Mouse (Mus musculus) embryonic facial prominence, embryonic 11.5 days (tissue): ENCODE results near the gene Clic4. TPM values are rescaled to one million over a fixed set of nuclear protein-coding genes. Genes with fewer than 3 reads are reported as not detected.
A peak's percentile ranks its signal among the peaks of the same experiment; 100 is the strongest.

Source experiments
- ATAC-seq: fragments of 200-750 bp; cut with Nextera tagmentation; replicated peaks from 2 replicates; pipeline ENCODE4 v1.8.0; 2017; ENCODE audit warnings: low read depth; ENCODE audit not compliant: insufficient number of reproducible peaks, low FRiP score, low TSS enrichment
- DNase-seq: peaks from one replicate; pipeline ENCODE4 v3.0.0-alpha.2; 2015; ENCODE audit warnings: low spot score
- H3K27ac ChIP-seq: fragments of 300-500 bp; sonication (generic); replicated peaks from 2 replicates; pipeline ENCODE4 v1.5.1; 2014; ENCODE audit warnings: mild to moderate bottlenecking, low read depth, low read length, control low read depth
- H3K27me3 ChIP-seq: fragments of 300-500 bp; sonication (generic); 2 replicates; pipeline ENCODE4 v1.6.1; 2014; ENCODE audit warnings: mild to moderate bottlenecking, low read length, moderate library complexity, mixed read lengths; ENCODE audit not compliant: control insufficient read depth, insufficient read depth
- H3K36me3 ChIP-seq: fragments of 300-500 bp; sonication (generic); replicated peaks from 2 replicates; pipeline ENCODE4 v1.6.1; 2014; ENCODE audit warnings: low read depth, mild to moderate bottlenecking, low read length, moderate library complexity, mixed read lengths; ENCODE audit not compliant: control insufficient read depth, insufficient read depth
- H3K4me1 ChIP-seq: fragments of 300-500 bp; sonication (generic); 2 replicates; pipeline ENCODE4 v1.6.1; 2014; ENCODE audit warnings: low read length, mixed read lengths; ENCODE audit not compliant: control insufficient read depth, insufficient read depth
- H3K4me2 ChIP-seq: fragments of 300-500 bp; sonication (generic); 2 replicates; pipeline ENCODE4 v1.6.1; 2014; ENCODE audit warnings: low read depth, mild to moderate bottlenecking, control low read depth, low read length, moderate library complexity
- H3K4me3 ChIP-seq: fragments of 300-500 bp; sonication (generic); 2 replicates; pipeline ENCODE4 v1.5.1; 2014; ENCODE audit warnings: low read depth, low read length, control low read depth
- H3K9ac ChIP-seq: fragments of 300-500 bp; sonication (generic); replicated peaks from 2 replicates; pipeline ENCODE4 v1.6.1; 2014; ENCODE audit warnings: mild to moderate bottlenecking, control low read depth, low read length
- H3K9me3 ChIP-seq: fragments of 300-500 bp; sonication (generic); replicated peaks from 2 replicates; pipeline ENCODE4 v1.6.1; 2016; ENCODE audit warnings: mild to moderate bottlenecking, low read length, inconsistent platforms, mixed read lengths; ENCODE audit not compliant: control insufficient read depth
- WGBS: fragments of 180-500 bp; shearing (Covaris S2); extraction: QIAGEN DNeasy Blood & Tissue Kit; methylation state at CpG from one replicate; pipeline ENCODE4 v1.1.7; 2014; 5-methylcytosine and 5-hydroxymethylcytosine counted together
- polyA plus RNA-seq: library from polyadenylated mRNA; unstranded; fragments of >200 nt; fragmentation: Nextera tagmentation; extraction: Ambion mirVana; gene quantifications from 2 replicates; pipeline ENCODE4 v1.2.1, GENCODE M21; 2014

Gene Clic4
- polyA plus RNA-seq, 1 experiment from 2014 or later = 156 TPM

DNA sequence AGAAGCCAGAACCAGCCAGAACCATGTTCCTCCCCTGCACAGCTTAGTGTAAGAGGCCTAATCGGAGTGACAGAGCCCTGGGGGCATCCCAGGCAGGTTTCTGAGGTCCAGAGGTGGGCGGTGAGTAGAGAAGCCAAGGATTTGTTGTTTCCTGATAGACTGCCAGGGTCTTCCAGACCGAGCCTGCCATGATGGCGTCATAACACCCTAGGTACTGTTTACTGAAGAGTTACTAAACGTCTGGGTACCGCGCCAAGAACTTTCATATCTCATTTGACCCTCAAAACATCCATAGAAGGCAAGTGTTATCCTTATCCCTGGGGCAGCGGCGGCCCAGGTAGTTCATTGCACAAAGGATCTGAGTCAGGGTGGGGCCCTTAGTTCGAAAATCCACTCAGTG lies 26.1 kb upstream of the Clic4 start:
- ATAC-seq = no peak

GRCm38 (mm10) chr4:135297931-135298546 lies 25.4 kb upstream of the Clic4 start:
- no peaks in the 10 kb centered on the region for H3K9me3 ChIP-seq
- ATAC-seq (0 out of 2 replicates have a peak, but pooled peaks have one; percentile 29), DNase-seq (no peak)
- H3K9ac ChIP-seq = no peak overlapping the region
- no peaks in the 10 kb centered on the region for H3K4me1 ChIP-seq
- H3K36me3 ChIP-seq = no peaks in the 10 kb centered on the region
- 44% methylated on average over 15 of the region's 15 CpGs for WGBS
- H3K27ac ChIP-seq = no peak overlapping the region
- no peak overlapping the region for H3K4me3 ChIP-seq
- no peak overlapping the region for H3K4me2 ChIP-seq
- no peaks in the 10 kb centered on the region for H3K27me3 ChIP-seq

More for the DNA sequence above, 26.1 kb upstream of the Clic4 start:
- no peaks in the 10 kb centered on the region for H3K4me1 ChIP-seq
- H3K9ac ChIP-seq = no peak overlapping the region
- no peak for DNase-seq
- no peak overlapping the region for H3K27ac ChIP-seq
- WGBS = 89% methylated on average over 10 of the region's 10 CpGs
- no peak overlapping the region for H3K4me3 ChIP-seq
- no peaks in the 10 kb centered on the region for H3K9me3 ChIP-seq
- no peaks in the 10 kb centered on the region for H3K36me3 ChIP-seq
- no peaks in the 10 kb centered on the region for H3K27me3 ChIP-seq
- no peak overlapping the region for H3K4me2 ChIP-seq

DNA sequence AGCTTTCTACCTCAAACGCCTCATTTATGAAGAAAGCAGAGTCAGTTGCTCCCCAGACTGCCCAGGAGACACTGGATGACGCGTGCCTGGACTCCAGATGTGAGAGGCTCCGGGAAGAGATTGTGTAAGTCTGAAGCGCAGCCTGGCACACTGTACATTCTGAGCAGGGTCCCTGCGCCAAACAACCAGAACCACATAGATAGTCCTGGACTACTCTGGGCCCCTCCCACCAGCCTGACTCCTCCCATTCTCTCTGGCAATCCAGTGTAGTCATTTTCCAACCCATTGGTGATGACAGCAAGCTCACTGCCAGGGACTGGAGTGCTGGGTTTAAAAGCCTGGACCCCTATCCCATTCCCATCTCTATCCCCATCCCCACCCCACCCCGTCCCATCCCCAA lies 24.5 kb upstream of the Clic4 start:
- no peak for ATAC-seq
- no peak overlapping the region for H3K4me2 ChIP-seq
- WGBS = 75% methylated on average over 7 of the region's 7 CpGs

DNA sequence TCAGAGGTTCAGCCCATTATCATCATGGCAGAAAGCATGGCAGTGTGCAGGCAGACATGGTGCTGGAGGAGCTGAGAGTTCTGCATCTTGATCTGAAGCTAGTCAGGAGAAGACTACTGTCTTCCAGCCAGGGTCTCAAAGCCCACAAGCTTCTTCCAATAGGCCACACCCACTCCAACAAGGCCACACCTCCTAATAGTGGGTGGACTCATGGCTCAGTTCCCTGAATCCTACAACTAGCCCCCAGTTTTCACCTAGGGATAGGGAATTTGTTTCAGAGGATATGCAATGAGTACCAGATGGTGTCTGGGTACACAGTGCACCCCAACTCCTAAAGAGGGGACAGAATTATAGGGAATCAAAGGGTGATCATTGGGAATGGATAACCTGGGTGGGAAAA lies 24.0 kb upstream of the Clic4 start:
- no peak for ATAC-seq

More for the DNA sequence above, 24.5 kb upstream of the Clic4 start:
- H3K27me3 ChIP-seq = no peaks in the 10 kb centered on the region
- no peak overlapping the region for H3K27ac ChIP-seq
- no peaks in the 10 kb centered on the region for H3K9me3 ChIP-seq
- no peaks in the 10 kb centered on the region for H3K4me1 ChIP-seq
- no peak overlapping the region for H3K4me3 ChIP-seq
- no peak for DNase-seq
- H3K9ac ChIP-seq = no peak overlapping the region
- H3K36me3 ChIP-seq = no peaks in the 10 kb centered on the region

GRCm38 (mm10) chr4:135293813-135294212 lies 21.2 kb upstream of the Clic4 start:
- H3K9ac ChIP-seq = no peak overlapping the region
- no peaks in the 10 kb centered on the region for H3K27me3 ChIP-seq
- DNase-seq = no peak
- no peaks in the 10 kb centered on the region for H3K36me3 ChIP-seq
- no peaks in the 10 kb centered on the region for H3K4me1 ChIP-seq
- H3K4me2 ChIP-seq = no peak overlapping the region
- ATAC-seq = no peak
- WGBS = 86% methylated on average over 3 of the region's 3 CpGs
- no peak overlapping the region for H3K4me3 ChIP-seq
- no peaks in the 10 kb centered on the region for H3K9me3 ChIP-seq
- H3K27ac ChIP-seq = no peak overlapping the region

More for the DNA sequence above, 24.0 kb upstream of the Clic4 start:
- DNase-seq = no peak
- no peak overlapping the region for H3K9ac ChIP-seq
- no peaks in the 10 kb centered on the region for H3K4me1 ChIP-seq
- H3K9me3 ChIP-seq = no peaks in the 10 kb centered on the region
- H3K4me2 ChIP-seq = no peak overlapping the region
- no peaks in the 10 kb centered on the region for H3K36me3 ChIP-seq
- H3K4me3 ChIP-seq = no peak overlapping the region
- no peaks in the 10 kb centered on the region for H3K27me3 ChIP-seq
- H3K27ac ChIP-seq = no peak overlapping the region

DNA sequence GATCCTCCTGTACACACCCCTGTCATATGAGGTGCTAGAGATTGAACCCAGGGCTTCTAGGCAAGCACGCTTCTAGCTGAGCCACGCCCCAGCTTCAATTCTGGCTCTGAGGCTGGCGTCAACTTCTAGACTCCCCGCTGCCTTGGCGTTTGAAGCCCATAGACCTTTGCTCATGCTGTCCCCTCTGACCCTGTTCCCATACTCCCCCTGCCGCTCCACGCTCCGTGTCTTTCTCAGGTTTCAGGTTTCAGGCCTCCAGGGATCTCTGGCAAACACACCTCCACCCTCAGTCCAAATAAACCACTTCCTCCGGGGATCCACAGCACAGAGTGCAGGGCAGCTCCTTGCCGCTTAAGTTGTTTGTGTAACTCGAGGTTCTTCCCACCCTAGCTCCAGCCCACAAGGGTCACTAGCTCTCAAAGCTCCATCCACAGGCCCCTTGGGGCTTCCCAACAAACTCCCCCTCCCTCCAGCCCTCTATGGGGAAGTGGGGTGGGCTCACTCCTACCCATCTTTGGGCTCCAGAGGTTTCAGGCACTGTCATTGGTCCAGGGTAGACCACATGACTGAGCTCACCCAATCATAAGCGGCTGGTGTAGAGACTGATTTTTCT lies 20.0 kb upstream of the Clic4 start:
- ATAC-seq (peak; percentile 72), DNase-seq (peak; percentile 68)
- no peaks in the 10 kb centered on the region for H3K36me3 ChIP-seq
- 8% methylated on average over 12 of the region's 12 CpGs for WGBS
- H3K4me3 ChIP-seq = no peak overlapping the region
- no peak overlapping the region for H3K9ac ChIP-seq
- no peak overlapping the region for H3K27ac ChIP-seq
- H3K4me2 ChIP-seq = peak overlapping the region; percentile 29; the same call in 1 of the 2 replicates
- no peaks in the 10 kb centered on the region for H3K9me3 ChIP-seq
- no peaks in the 10 kb centered on the region for H3K4me1 ChIP-seq
- no peaks in the 10 kb centered on the region for H3K27me3 ChIP-seq

DNA sequence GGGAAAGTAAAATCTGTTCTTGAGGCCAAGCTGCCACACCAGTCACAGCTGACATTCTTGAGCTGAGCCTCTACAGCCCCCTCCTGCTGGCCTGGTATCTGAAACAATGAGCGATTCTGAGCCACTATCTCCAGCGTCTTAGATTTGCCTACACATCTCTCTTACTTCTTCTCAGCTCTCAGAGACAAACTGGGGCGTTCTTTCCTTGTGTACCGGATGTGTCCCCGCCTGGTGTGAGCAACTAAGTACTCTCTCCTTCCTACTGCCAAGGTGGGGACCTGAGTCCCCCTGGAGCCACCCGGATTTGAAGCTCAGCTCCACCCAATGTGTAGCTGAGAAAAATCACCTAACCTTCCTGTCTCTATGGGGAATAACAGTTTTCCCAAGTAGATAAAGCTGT lies 19.2 kb upstream of the Clic4 start:
- Histone ChIP-seq H3K4me1 (no peaks in the 10 kb centered on the region), H3K36me3 (no peaks in the 10 kb centered on the region), H3K27ac (no peak overlapping the region), H3K9me3 (no peaks in the 10 kb centered on the region), H3K27me3 (no peaks in the 10 kb centered on the region), H3K4me3 (no peak overlapping the region), H3K9ac (no peak overlapping the region), H3K4me2 (no peak overlapping the region)
- ATAC-seq = no peak
- no peak for DNase-seq
- WGBS = 54% methylated on average over 6 of the region's 6 CpGs

GRCm38 (mm10) chr4:135291199-135291598 lies 18.6 kb upstream of the Clic4 start:
- Histone ChIP-seq H3K36me3 (no peaks in the 10 kb centered on the region), H3K4me1 (no peaks in the 10 kb centered on the region), H3K27me3 (no peaks in the 10 kb centered on the region), H3K27ac (no peak overlapping the region), H3K9ac (no peak overlapping the region), H3K9me3 (no peaks in the 10 kb centered on the region), H3K4me2 (no peak overlapping the region), H3K4me3 (no peak overlapping the region)
- WGBS = 87% methylated on average over 8 of the region's 8 CpGs
- ATAC-seq = no peak
- DNase-seq = no peak
